Mouse (Mus musculus) lung, adult 2 months (tissue): Measurements from ENCODE around the gene Dpep1. TPM values are rescaled to one million over a fixed set of nuclear protein-coding genes. Genes with fewer than 3 reads are reported as not detected.
A peak's percentile ranks its signal among the peaks of the same experiment; 100 is the strongest.

Experiments used
- DNase-seq: peaks from one replicate; pipeline ENCODE4 v3.0.0; 2022
- H3K4me1 ChIP-seq: fragments of 200-500 bp; 2 replicates; pipeline ENCODE4 v1.6.1; 2011; ENCODE audit warnings: low read length; ENCODE audit not compliant: control insufficient read depth, insufficient read depth
- H3K4me3 ChIP-seq: fragments of 200-500 bp; replicated peaks from 2 replicates; pipeline ENCODE3; 2011; ENCODE audit warnings: low read depth, mild to moderate bottlenecking, control low read depth, low read length; ENCODE audit errors: extremely low read depth
- CTCF ChIP-seq: fragments of 200-500 bp; IDR thresholded peaks from 2 replicates; pipeline ENCODE4 v1.5.1; 2011; ENCODE audit warnings: mild to moderate bottlenecking, low read length, control low read depth; ENCODE audit not compliant: insufficient read depth
- POLR2A ChIP-seq: fragments of 200-500 bp; IDR thresholded peaks from 2 replicates; pipeline ENCODE4 v1.6.1; 2011; ENCODE audit warnings: low read depth, mild to moderate bottlenecking, control low read depth, low read length, borderline replicate concordance; ENCODE audit errors: extremely low read depth
- WGBS: fragments of 180-500 bp; shearing (Covaris S2); methylation state at CpG from one replicate; pipeline ENCODE4 v1.1.7; 2018; 5-methylcytosine and 5-hydroxymethylcytosine counted together
- polyA plus RNA-seq: library from polyadenylated mRNA; depleted of rRNA; stranded (reverse); fragments of >200 nt; gene quantifications from 2 replicates; pipeline ENCODE4 v1.2.3, GENCODE M21; 2012; rRNA removed

The Dpep1 gene
- 210 and 267 TPM in 2 replicates for polyA plus RNA-seq

DNA sequence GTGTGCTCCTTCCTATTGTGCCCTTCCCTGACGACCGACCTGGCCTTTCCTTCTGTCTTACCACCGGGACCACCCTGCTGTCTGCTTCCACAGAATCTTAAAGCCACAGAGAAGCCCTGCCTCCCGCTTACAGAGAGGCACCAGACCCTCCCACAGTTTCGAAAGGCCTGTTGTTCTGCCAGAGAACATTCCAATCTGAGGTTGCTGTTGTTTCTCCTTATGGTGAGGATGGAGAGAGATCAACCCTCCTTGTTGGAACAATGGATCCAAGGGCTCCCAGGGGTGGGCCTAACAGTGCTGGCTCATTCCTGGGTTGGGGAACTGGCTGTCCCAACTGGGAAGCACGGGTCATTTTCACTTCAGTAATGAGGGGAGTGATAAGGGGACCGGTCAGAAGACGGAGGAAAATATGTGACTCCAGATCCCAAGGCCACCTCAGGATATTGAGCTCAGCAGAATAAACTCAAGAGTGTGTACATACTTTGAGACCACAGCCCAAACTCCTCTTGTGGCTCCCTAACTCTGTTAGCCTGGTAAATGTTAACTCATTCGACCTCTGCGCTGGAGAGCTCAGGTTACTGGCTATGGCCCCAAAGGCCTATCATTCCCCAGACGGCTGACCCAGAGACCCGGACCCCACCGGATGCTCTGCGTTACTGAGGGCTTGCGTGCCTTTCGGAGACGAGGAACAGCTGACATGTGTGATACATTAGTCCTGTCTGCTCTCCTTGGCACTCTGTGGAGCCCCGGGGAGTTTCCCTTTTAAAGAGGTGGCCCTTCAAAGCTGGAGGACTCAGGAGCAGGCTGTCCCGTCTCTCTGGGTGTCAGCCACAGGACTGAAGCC lies at the start of gene Dpep1:
TSS of gene Dpep1 (plus strand) at position 677 of the 844 bp plus-strand sequence.
- WGBS, result 25% methylated on average over 19 of the region's 19 CpGs
- DNase-seq, result peak; percentile 31
- TF ChIP-seq POLR2A (peak; percentile 50; the same call in 1 of the 2 replicates), CTCF (no peak)
- Histone ChIP-seq H3K4me1 (no peaks in the 10 kb centered on the region; the same call in 1 of the 2 replicates), H3K4me3 (peak within 1 kb of the TSS; percentile 62)

DNA sequence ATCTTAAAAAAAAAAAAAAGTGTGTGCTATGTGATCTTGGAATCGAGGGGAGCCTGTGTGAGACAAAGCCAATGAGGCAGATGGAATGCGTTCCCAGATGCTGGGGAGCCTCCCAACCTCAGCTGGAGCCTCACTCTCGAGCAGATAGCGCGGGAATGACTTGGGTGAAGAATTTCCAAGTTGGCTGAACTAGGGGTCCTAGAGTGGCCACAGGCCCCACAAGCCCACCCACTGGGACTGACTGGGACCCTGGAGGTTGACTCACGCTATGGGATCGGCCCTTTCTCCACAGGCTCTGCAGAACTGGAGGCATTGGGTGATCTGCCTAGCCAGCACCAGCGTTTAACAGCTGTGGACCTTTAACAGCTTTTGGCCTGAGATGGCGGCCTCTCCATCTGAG lies 49.8 kb upstream of the Dpep1 start:
- H3K4me1 ChIP-seq, result no peaks in the 10 kb centered on the region
- no peak for DNase-seq
- TF ChIP-seq CTCF (no peak), POLR2A (no peak)
- H3K4me3 ChIP-seq, result no peak overlapping the region
- 90% methylated on average over 9 of the region's 9 CpGs for WGBS

GRCm38 (mm10) chr8:123137645-123138077 lies 48.4 kb upstream of the Dpep1 start:
- no peak for DNase-seq
- TF ChIP-seq CTCF (no peak), POLR2A (no peak)
- H3K4me1 ChIP-seq, result peaks cover 5% of the 10 kb centered on the region

GRCm38 (mm10) chr8:123138741-123139140 lies 47.3 kb upstream of the Dpep1 start:
- 72% methylated on average over 4 of the region's 4 CpGs for WGBS
- no peak for DNase-seq
- TF ChIP-seq CTCF, result no peak
- TF ChIP-seq POLR2A, result no peak
- Histone ChIP-seq H3K4me1 (peaks cover 5% of the 10 kb centered on the region), H3K4me3 (no peak overlapping the region)

More at GRCm38 (mm10) chr8:123137645-123138077, 48.4 kb upstream of the Dpep1 start:
- no peak overlapping the region for H3K4me3 ChIP-seq
- 29% methylated on average over 2 of the region's 2 CpGs for WGBS

GRCm38 (mm10) chr8:123141741-123142462 lies 44.1 kb upstream of the Dpep1 start:
- 47% methylated on average over 14 of the region's 14 CpGs for WGBS
- Histone ChIP-seq H3K4me3 (no peak overlapping the region), H3K4me1 (peaks cover 5% of the 10 kb centered on the region)
- peak; percentile 31 for DNase-seq
- TF ChIP-seq POLR2A (no peak), CTCF (no peak)

- 0 out of 2 replicates have a peak, but pooled peaks have one; percentile 18 for TF ChIP-seq CTCF
- TF ChIP-seq POLR2A, result no peak
- H3K4me3 ChIP-seq, result no peak overlapping the region
- peaks cover 5% of the 10 kb centered on the region for H3K4me1 ChIP-seq
- 59% methylated on average over 6 of the region's 6 CpGs for WGBS
- peak; percentile 23 for DNase-seq
Measured at GRCm38 (mm10) chr8:123145279-123145678, 40.8 kb upstream of the Dpep1 start.

DNA sequence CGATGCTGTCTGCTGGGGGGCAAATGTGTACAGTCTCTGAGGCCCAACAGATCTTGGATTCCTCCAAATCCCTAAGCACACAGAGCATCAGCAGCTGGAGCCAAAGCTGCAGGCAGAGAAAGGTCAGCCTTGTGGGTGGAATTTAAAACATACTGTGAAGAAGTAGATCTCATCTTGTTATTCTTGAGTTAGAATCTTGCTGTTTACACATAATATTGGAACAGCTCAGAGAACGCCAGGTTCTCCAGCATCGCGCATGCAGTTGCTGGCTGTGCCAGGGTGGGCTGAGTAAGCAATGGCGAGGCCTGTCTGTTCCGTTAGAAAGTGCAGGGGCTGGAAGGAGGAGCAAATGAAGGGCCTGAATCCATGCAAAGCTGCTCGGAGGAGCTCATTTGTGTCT lies 39.7 kb upstream of the Dpep1 start:
- WGBS, result 68% methylated on average over 7 of the region's 7 CpGs
- no peak for DNase-seq
- TF ChIP-seq CTCF (no peak), POLR2A (no peak)

GRCm38 (mm10) chr8:123150737-123151171 lies 35.3 kb upstream of the Dpep1 start:
- 21% methylated on average over 9 of the region's 9 CpGs for WGBS
- H3K4me3 ChIP-seq, result no peak overlapping the region
- no peaks in the 10 kb centered on the region; the same call in 1 of the 2 replicates for H3K4me1 ChIP-seq
- no peak for DNase-seq
- no peak for TF ChIP-seq POLR2A
- TF ChIP-seq CTCF, result no peak

More for the DNA sequence above, 39.7 kb upstream of the Dpep1 start:
- no peak overlapping the region for H3K4me3 ChIP-seq
- peaks cover 5% of the 10 kb centered on the region for H3K4me1 ChIP-seq

GRCm38 (mm10) chr8:123155177-123155576 lies 30.9 kb upstream of the Dpep1 start:
- DNase-seq, result no peak
- Histone ChIP-seq H3K4me3 (no peak overlapping the region), H3K4me1 (no peaks in the 10 kb centered on the region; the same call in 1 of the 2 replicates)
- 40% methylated on average over 5 of the region's 5 CpGs for WGBS
- no peak for TF ChIP-seq POLR2A
- TF ChIP-seq CTCF, result peak; percentile 72
